Comparison of ENCODE assay signal across 19 mouse cellular contexts in the genomic region with DNA sequence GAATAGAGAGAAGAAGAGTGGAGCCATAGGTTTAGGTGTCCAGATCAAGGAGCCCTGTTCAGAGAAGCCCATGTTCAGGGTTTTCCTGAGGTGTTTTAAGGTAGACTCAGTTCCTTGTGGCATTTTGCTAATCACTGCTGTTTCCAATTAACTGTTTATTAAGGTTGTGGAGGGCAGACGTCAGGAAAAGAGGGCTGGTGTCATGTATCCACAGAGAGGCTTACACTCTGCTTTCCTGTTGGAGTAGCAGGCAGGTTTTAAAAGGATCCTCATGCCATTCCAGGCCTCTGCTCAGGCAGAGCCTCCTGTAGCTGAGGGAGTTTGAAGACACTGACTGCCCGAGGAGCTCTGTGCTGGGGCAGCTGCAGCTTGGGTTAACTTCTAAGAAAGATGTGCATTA. TPM values are rescaled to one million over a fixed set of nuclear protein-coding genes. Genes with fewer than 3 reads are reported as not detected.
DNase-seq lines count a peak whose midpoint lies in the region; ATAC-seq and TF ChIP-seq lines count a peak whose summit lies in the region.
"Had no signal": no experiment of that assay in that cellular context is flagged by ENCODE, and none has a peak within 500 bp of the region (broad histone marks: within the 10 kb centered on the region; RNA-seq: fewer than 3 reads in every experiment).

No protein-coding gene starts in this region.

- ATAC-seq in intestine, embryonic 14.5 days (replicated peaks; ENCODE audit: low FRiP score, low TSS enrichment, low read depth): no peak
- ATAC-seq in intestine, embryonic 15.5 days: no peak
- no peak for ATAC-seq in embryonic facial prominence, embryonic 11.5 days (replicated peaks; ENCODE audit: insufficient number of reproducible peaks, low FRiP score, low TSS enrichment, low read depth)
- ATAC-seq in limb, embryonic 14.5 days (ENCODE audit: low FRiP score, low read depth): no peak
- ATAC-seq: forebrain, embryonic 15.5 days; hindbrain, embryonic 16.5 days; intestine, embryonic 16.5 days had no signal

- DNase-seq in intestine, embryonic 14.5 days (ENCODE audit: low spot score): peak; percentile 15
- peak; percentile 68 for DNase-seq in embryonic facial prominence, embryonic 11.5 days (ENCODE audit: low spot score)
- no peak for DNase-seq in limb, embryonic 10.5 days (ENCODE audit: low spot score)
- DNase-seq in limb, embryonic 14.5 days (ENCODE audit: low spot score): no peak
- no peak for DNase-seq in hindbrain, embryonic 10.5 days (ENCODE audit: low spot score)
- no peak for DNase-seq in kidney, adult 8-10 months
- no peak for DNase-seq in spleen, adult 12 weeks (ENCODE audit: low spot score)
- DNase-seq: adrenal gland, adult 2 months; adrenal gland, postnatal 25 days; cerebellum, adult 18-20 months; cerebellum, postnatal 10 days; gastrocnemius, postnatal 10 days; heart, postnatal 36 days had no signal

- TF ChIP-seq POLR2A in limb, embryonic 14.5 days (IDR thresholded peaks at IDR 0.05; ENCODE audit: borderline replicate concordance, extremely low read depth, insufficient read depth, insufficient read length): no peak

- no peak overlapping the region for H3K27ac ChIP-seq in intestine, embryonic 14.5 days (ENCODE audit: low read depth)
- no peak overlapping the region for H3K27ac ChIP-seq in intestine, embryonic 15.5 days
- H3K27ac ChIP-seq in embryonic facial prominence, embryonic 11.5 days (replicated peaks; ENCODE audit: low read depth, low read length): no peak overlapping the region
- H3K27ac ChIP-seq in limb, embryonic 10.5 days: peak overlapping the region; percentile 81
- no peak overlapping the region for H3K27ac ChIP-seq in limb, embryonic 14.5 days (replicated peaks; ENCODE audit: low read depth, low read length)
- no peak overlapping the region for H3K27ac ChIP-seq in hindbrain, embryonic 10.5 days
- H3K27ac ChIP-seq: forebrain, embryonic 15.5 days; heart, embryonic 13.5 days; hindbrain, embryonic 12.5 days had no signal

- no peaks in the 10 kb centered on the region for H3K27me3 ChIP-seq in intestine, embryonic 14.5 days (replicated peaks; ENCODE audit: control insufficient read depth, insufficient read depth, low read length)
- no peaks in the 10 kb centered on the region for H3K27me3 ChIP-seq in intestine, embryonic 15.5 days (replicated peaks)
- no peaks in the 10 kb centered on the region for H3K27me3 ChIP-seq in embryonic facial prominence, embryonic 11.5 days (ENCODE audit: control insufficient read depth, insufficient read depth, low read length)
- H3K27me3 ChIP-seq in limb, embryonic 10.5 days (ENCODE audit: low read depth, poor library complexity, severe bottlenecking): no peaks in the 10 kb centered on the region
- no peaks in the 10 kb centered on the region for H3K27me3 ChIP-seq in limb, embryonic 14.5 days (ENCODE audit: control insufficient read depth, insufficient read depth, low read length)
- no peaks in the 10 kb centered on the region for H3K27me3 ChIP-seq in hindbrain, embryonic 10.5 days (ENCODE audit: insufficient read depth, poor library complexity, severe bottlenecking)
- H3K27me3 ChIP-seq: forebrain, embryonic 15.5 days; heart, embryonic 13.5 days; hindbrain, embryonic 12.5 days had no signal

- H3K4me1 ChIP-seq in intestine, embryonic 14.5 days (replicated peaks; ENCODE audit: control insufficient read depth, insufficient read depth, low read length): 0 out of 2 replicates have a peak, but pooled peaks cover 5% of the 10 kb centered on the region
- no peaks in the 10 kb centered on the region for H3K4me1 ChIP-seq in intestine, embryonic 15.5 days (replicated peaks)
- H3K4me1 ChIP-seq in embryonic facial prominence, embryonic 11.5 days (ENCODE audit: control insufficient read depth, insufficient read depth, low read length): peaks cover 5% of the 10 kb centered on the region; the same call in 1 of the 2 replicates
- peaks cover 26% of the 10 kb centered on the region for H3K4me1 ChIP-seq in limb, embryonic 10.5 days
- H3K4me1 ChIP-seq in limb, embryonic 14.5 days (ENCODE audit: control insufficient read depth, insufficient read depth, low read length): peaks cover 12% of the 10 kb centered on the region
- no peaks in the 10 kb centered on the region for H3K4me1 ChIP-seq in hindbrain, embryonic 10.5 days (replicated peaks)
- H3K4me1 ChIP-seq: hindbrain, embryonic 12.5 days had no signal

- H3K4me3 ChIP-seq in intestine, embryonic 14.5 days (ENCODE audit: low read depth, low read length): no peak overlapping the region
- H3K4me3 ChIP-seq in intestine, embryonic 15.5 days (replicated peaks): no peak overlapping the region
- H3K4me3 ChIP-seq in embryonic facial prominence, embryonic 11.5 days (ENCODE audit: low read depth, low read length): no peak overlapping the region
- no peak overlapping the region for H3K4me3 ChIP-seq in limb, embryonic 10.5 days
- H3K4me3 ChIP-seq in limb, embryonic 14.5 days (replicated peaks; ENCODE audit: low read length): no peak overlapping the region
- H3K4me3 ChIP-seq in hindbrain, embryonic 10.5 days: no peak overlapping the region
- H3K4me3 ChIP-seq: forebrain, embryonic 15.5 days; heart, embryonic 13.5 days; hindbrain, embryonic 12.5 days had no signal

- no peak overlapping the region for H3K4me2 ChIP-seq in intestine, embryonic 14.5 days (ENCODE audit: low read length)
- no peak overlapping the region for H3K4me2 ChIP-seq in intestine, embryonic 15.5 days (replicated peaks)
- H3K4me2 ChIP-seq in embryonic facial prominence, embryonic 11.5 days (ENCODE audit: low read depth, low read length): no peak overlapping the region
- H3K4me2 ChIP-seq in limb, embryonic 14.5 days (replicated peaks; ENCODE audit: low read depth, low read length, severe bottlenecking): no peak overlapping the region
- H3K4me2 ChIP-seq: forebrain, embryonic 15.5 days; heart, embryonic 13.5 days; hindbrain, embryonic 12.5 days had no signal

- WGBS in intestine, embryonic 14.5 days: 32% methylated on average over 2 of the region's 2 CpGs
- WGBS in intestine, embryonic 15.5 days: 55% methylated on average over 2 of the region's 2 CpGs
- WGBS in embryonic facial prominence, embryonic 11.5 days: 5% methylated on average over 2 of the region's 2 CpGs
- WGBS in limb, embryonic 10.5 days: 16% methylated on average over 2 of the region's 2 CpGs
- 5% methylated on average over 2 of the region's 2 CpGs for WGBS in limb, embryonic 14.5 days
- 47% methylated on average over 2 of the region's 2 CpGs for WGBS in hindbrain, embryonic 10.5 days

- H3K9ac ChIP-seq in intestine, embryonic 14.5 days (ENCODE audit: low read length): no peak overlapping the region
- no peak overlapping the region for H3K9ac ChIP-seq in intestine, embryonic 15.5 days
- no peak overlapping the region for H3K9ac ChIP-seq in embryonic facial prominence, embryonic 11.5 days (replicated peaks; ENCODE audit: low read length)
- H3K9ac ChIP-seq in limb, embryonic 14.5 days (ENCODE audit: low read depth, low read length, severe bottlenecking): peak overlapping the region; percentile 3; the same call in 1 of the 2 replicates
- H3K9ac ChIP-seq: forebrain, embryonic 15.5 days; heart, embryonic 13.5 days; hindbrain, embryonic 12.5 days had no signal

- H3K36me3 ChIP-seq in intestine, embryonic 14.5 days (ENCODE audit: control insufficient read depth, insufficient read depth, low read length): no peaks in the 10 kb centered on the region
- no peaks in the 10 kb centered on the region for H3K36me3 ChIP-seq in intestine, embryonic 15.5 days
- H3K36me3 ChIP-seq in embryonic facial prominence, embryonic 11.5 days (replicated peaks; ENCODE audit: control insufficient read depth, insufficient read depth, low read depth, low read length): no peaks in the 10 kb centered on the region
- H3K36me3 ChIP-seq in limb, embryonic 10.5 days: no peaks in the 10 kb centered on the region
- H3K36me3 ChIP-seq in limb, embryonic 14.5 days (ENCODE audit: control insufficient read depth, insufficient read depth, low read length): no peaks in the 10 kb centered on the region
- H3K36me3 ChIP-seq in hindbrain, embryonic 10.5 days: no peaks in the 10 kb centered on the region
- H3K36me3 ChIP-seq: forebrain, embryonic 15.5 days; heart, embryonic 13.5 days; hindbrain, embryonic 12.5 days had no signal

- H3K9me3 ChIP-seq in intestine, embryonic 14.5 days (ENCODE audit: control insufficient read depth, low read length): no peaks in the 10 kb centered on the region
- H3K9me3 ChIP-seq in intestine, embryonic 15.5 days: no peaks in the 10 kb centered on the region
- no peaks in the 10 kb centered on the region for H3K9me3 ChIP-seq in embryonic facial prominence, embryonic 11.5 days (replicated peaks; ENCODE audit: control insufficient read depth, low read length)
- H3K9me3 ChIP-seq in limb, embryonic 10.5 days (replicated peaks): no peaks in the 10 kb centered on the region
- no peaks in the 10 kb centered on the region for H3K9me3 ChIP-seq in limb, embryonic 14.5 days (ENCODE audit: control insufficient read depth, low read length)
- no peaks in the 10 kb centered on the region for H3K9me3 ChIP-seq in hindbrain, embryonic 10.5 days
- H3K9me3 ChIP-seq: forebrain, embryonic 15.5 days; heart, embryonic 13.5 days; hindbrain, embryonic 12.5 days had no signal

RNA-seq across cellular contexts. Expression of gene Adamtsl3, which starts 32.6 kb away (rescaled TPM):
- 0.41 and 0.56 TPM in 2 replicates for polyA plus RNA-seq in intestine, embryonic 14.5 days (2014; fragmentation: Nextera tagmentation; extraction: Ambion mirVana)
- 0.54 and 0.63 TPM in 2 replicates for polyA plus RNA-seq in intestine, embryonic 15.5 days (2015; fragmentation: Nextera tagmentation; extraction: Ambion mirVana)
- polyA plus RNA-seq in embryonic facial prominence, embryonic 11.5 days (2014; fragmentation: Nextera tagmentation; extraction: Ambion mirVana): 0.31 and 0.63 TPM in 2 replicates
- 0.11 and 0.81 TPM in 2 replicates for polyA plus RNA-seq in limb, embryonic 10.5 days (2016; fragmentation: Nextera tagmentation; extraction: Ambion mirVana)
- polyA plus RNA-seq in limb, embryonic 14.5 days (2012; rRNA removed): 9.2 and 9.7 TPM in 2 replicates
- 8.3 and 10.6 TPM in 2 replicates for polyA plus RNA-seq in limb, embryonic 14.5 days (2014; fragmentation: Nextera tagmentation; extraction: Ambion mirVana)
- polyA plus RNA-seq in hindbrain, embryonic 10.5 days (2016; fragmentation: Nextera tagmentation; extraction: Ambion mirVana): 0.46 and 0.55 TPM in 2 replicates

Comparison
In these comparisons a context has a peak if more than half of its experiments do, and no peak if none do; other contexts are left out.
1. DNase-seq: peak in intestine, embryonic 14.5 days (single experiment) and embryonic facial prominence, embryonic 11.5 days (single experiment); none in limb, embryonic 10.5 days (single experiment), limb, embryonic 14.5 days (single experiment), hindbrain, embryonic 10.5 days (single experiment), kidney, adult 8-10 months (0 of 2) and spleen, adult 12 weeks (single experiment).